Mouse (Mus musculus): ENCODE results near the gene Vcam1. TPM values are rescaled to one million over a fixed set of nuclear protein-coding genes. Genes with fewer than 3 reads are reported as not detected.

The Vcam1 gene
- 32.8 and 51.8 TPM in 2 replicates for polyA plus RNA-seq (2012; rRNA removed)

DNA sequence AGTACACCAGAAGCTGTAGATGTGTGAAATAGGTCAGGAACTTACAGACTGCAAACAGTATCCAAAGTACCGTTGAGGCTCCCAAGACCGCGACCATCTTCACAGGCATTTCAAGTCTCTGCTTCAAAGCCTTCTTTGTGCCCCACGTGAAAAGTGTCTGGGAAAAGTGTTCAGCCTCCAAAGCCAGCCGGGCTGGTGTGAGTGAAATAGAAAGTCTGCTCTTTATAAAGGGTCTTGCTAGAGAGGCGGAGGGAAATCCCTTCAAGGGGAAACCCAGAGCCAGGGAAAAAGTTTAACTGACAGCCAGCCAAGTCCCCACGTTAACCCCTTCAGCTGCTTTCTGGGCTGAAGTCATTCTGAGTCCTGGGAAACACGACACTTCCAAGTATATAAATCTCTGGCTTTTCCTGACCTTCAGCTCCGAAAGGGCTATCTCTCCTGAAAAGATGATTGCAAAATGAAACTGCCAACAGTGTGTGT lies at the start of gene Vcam1:
Gene Vcam1 (minus strand): TSS at position 430 of the 480 bp plus-strand sequence.
- no peak for DNase-seq (ENCODE audit: low read depth in 1 of 2, low spot score in 2 of 2)
- TF ChIP-seq POLR2A (IDR thresholded peaks at IDR 0.05; ENCODE audit: low read depth, low read length): peak; percentile 11; the same call in 1 of the 2 replicates
- TF ChIP-seq CTCF (IDR thresholded peaks at IDR 0.05; ENCODE audit: extremely low read depth, insufficient read depth, insufficient read length, insufficient replicate concordance): no peak
- H3K27ac ChIP-seq (ENCODE audit: insufficient read depth, low read length): peak within 1 kb of the TSS; percentile 57

DNA sequence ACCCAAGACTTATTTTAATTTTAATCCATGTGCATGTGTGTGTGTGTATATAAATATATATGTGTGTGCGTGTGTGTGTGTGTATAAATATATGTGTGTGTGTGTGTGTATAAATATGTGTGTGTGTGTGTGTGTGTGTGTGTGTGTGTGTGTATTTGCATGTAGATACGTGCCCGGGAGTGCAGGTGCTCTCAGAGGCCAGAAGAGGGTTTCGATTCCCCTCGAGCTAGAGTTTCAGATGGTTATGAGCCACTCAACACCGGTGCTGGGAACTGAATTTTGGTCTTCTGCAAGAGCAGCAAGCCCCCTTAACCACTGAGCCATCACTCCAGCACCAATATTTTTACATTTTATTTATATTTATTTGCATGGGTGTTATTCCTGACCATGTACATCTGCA lies 45.6 kb upstream of the Vcam1 start:
- no peaks in the 10 kb centered on the region for H3K4me1 ChIP-seq (ENCODE audit: control insufficient read depth, insufficient read depth, insufficient read length)
- H3K4me3 ChIP-seq (ENCODE audit: extremely low read depth, insufficient read depth, insufficient read length): no peak overlapping the region
- H3K27ac ChIP-seq (ENCODE audit: insufficient read depth, low read length): no peak overlapping the region
- H3K36me3 ChIP-seq (ENCODE audit: control insufficient read depth, insufficient read depth, low read length): no peaks in the 10 kb centered on the region
- no peak for TF ChIP-seq POLR2A (IDR thresholded peaks at IDR 0.05; ENCODE audit: low read depth, low read length)
- DNase-seq (ENCODE audit: low read depth in 1 of 2, low spot score in 2 of 2): no peak
- WGBS: 91% methylated on average over 6 of the region's 6 CpGs
- no peaks in the 10 kb centered on the region for H3K27me3 ChIP-seq (ENCODE audit: control insufficient read depth, insufficient read depth, low read length)

More for the DNA sequence above, at the start of gene Vcam1:
- WGBS: 25% methylated on average over 9 of the region's 9 CpGs
- Histone ChIP-seq H3K27me3 (ENCODE audit: control insufficient read depth, insufficient read depth, low read length) (no peaks in the 10 kb centered on the region), H3K4me3 (ENCODE audit: extremely low read depth, insufficient read depth, insufficient read length) (peak within 1 kb of the TSS; percentile 46), H3K36me3 (ENCODE audit: control insufficient read depth, insufficient read depth, low read length) (no peaks in the 10 kb centered on the region), H3K4me1 (ENCODE audit: control insufficient read depth, insufficient read depth, insufficient read length) (no peaks in the 10 kb centered on the region)

DNA sequence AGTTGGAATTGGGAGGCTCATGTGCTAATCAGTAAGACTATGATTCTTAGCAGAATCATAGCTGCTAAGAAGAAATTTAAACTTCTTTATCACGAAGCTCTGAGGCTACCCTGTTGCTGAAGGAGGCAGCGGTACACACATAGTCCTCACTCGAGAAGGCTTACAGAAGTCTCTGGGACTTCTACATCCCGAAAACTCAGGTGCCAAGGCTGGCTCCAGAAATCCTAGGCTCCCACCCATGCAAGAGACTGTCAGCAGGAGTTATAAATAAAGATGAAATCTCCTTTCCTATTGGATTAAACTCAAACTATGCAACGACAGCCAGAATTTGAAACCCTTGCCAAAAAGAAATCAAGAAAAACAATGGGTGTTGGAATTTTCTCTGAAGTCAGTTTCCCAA lies 42.0 kb upstream of the Vcam1 start:
- no peaks in the 10 kb centered on the region for H3K36me3 ChIP-seq (ENCODE audit: control insufficient read depth, insufficient read depth, low read length)
- 80% methylated on average over 5 of the region's 5 CpGs for WGBS
- no peak for DNase-seq (ENCODE audit: low read depth in 1 of 2, low spot score in 2 of 2)
- no peak overlapping the region for H3K27ac ChIP-seq (ENCODE audit: insufficient read depth, low read length)
- H3K4me1 ChIP-seq (ENCODE audit: control insufficient read depth, insufficient read depth, insufficient read length): no peaks in the 10 kb centered on the region
- TF ChIP-seq CTCF (IDR thresholded peaks at IDR 0.05; ENCODE audit: extremely low read depth, insufficient read depth, insufficient read length, insufficient replicate concordance) (no peak), POLR2A (IDR thresholded peaks at IDR 0.05; ENCODE audit: low read depth, low read length) (no peak)
- no peaks in the 10 kb centered on the region for H3K27me3 ChIP-seq (ENCODE audit: control insufficient read depth, insufficient read depth, low read length)
- H3K4me3 ChIP-seq (ENCODE audit: extremely low read depth, insufficient read depth, insufficient read length): no peak overlapping the region

DNA sequence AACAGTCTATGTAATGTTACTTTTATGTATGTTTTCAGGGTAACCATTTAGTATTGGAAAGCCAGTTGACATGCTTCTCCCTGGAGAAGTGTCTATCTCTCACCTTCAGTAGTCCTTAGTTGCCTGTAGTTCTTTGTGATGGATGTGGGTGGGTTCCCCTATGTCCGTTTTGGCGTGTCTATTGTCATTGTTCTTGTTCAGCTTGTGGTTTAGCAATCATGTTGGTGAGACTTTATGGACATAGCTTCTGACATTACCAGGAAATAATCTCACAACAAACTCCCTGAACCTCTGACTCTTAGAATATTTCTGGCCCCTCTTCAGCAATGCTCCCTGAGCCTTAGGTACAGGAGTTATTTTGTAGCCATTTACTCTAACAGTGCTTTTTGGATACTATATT lies 38.6 kb upstream of the Vcam1 start:
- H3K4me3 ChIP-seq (ENCODE audit: extremely low read depth, insufficient read depth, insufficient read length): no peak overlapping the region
- 66% methylated on average over 2 of the region's 2 CpGs for WGBS
- no peaks in the 10 kb centered on the region for H3K4me1 ChIP-seq (ENCODE audit: control insufficient read depth, insufficient read depth, insufficient read length)
- no peak overlapping the region for H3K27ac ChIP-seq (ENCODE audit: insufficient read depth, low read length)
- no peaks in the 10 kb centered on the region for H3K36me3 ChIP-seq (ENCODE audit: control insufficient read depth, insufficient read depth, low read length)
- H3K27me3 ChIP-seq (ENCODE audit: control insufficient read depth, insufficient read depth, low read length): no peaks in the 10 kb centered on the region
- TF ChIP-seq CTCF (IDR thresholded peaks at IDR 0.05; ENCODE audit: extremely low read depth, insufficient read depth, insufficient read length, insufficient replicate concordance) (no peak), POLR2A (IDR thresholded peaks at IDR 0.05; ENCODE audit: low read depth, low read length) (no peak)
- DNase-seq (ENCODE audit: low read depth in 1 of 2, low spot score in 2 of 2): no peak

DNA sequence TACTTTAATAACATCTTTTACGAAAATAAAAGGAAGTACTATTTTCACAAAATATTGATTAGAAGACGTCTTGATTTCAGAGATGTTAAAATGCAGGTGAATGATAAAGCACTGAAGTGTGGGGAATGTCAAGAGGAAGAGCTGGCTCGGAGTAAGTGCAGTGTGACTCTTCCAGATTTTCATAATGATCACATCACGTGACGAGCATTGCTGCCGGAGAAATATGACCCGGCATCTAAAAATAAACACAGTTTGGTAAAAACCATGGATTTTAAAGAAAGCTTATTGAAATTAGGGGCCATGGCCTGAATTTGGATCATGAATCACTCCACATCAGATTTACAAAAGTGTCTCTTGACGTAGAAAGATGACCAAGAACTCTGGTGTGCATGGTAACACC lies 36.8 kb upstream of the Vcam1 start:
- 82% methylated on average over 8 of the region's 8 CpGs for WGBS

DNA sequence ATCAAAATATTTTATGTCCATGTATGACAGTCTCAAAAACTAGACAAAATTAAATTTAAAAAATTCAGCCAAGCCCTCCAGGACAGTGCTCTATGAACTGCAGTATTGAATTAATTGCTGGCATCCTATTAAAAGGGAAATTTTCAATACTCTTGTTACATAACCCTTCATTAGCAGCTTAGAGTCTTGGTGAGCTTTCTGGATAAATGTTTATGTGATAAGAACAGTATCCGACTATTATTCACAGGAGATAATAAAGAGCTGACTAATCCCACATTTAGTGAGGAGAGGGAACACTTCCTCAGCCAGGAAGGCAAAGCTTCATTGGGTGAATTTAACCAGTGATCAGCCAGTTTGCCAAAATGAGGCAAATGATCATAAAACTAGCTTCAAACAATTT lies 35.5 kb upstream of the Vcam1 start:
- no peaks in the 10 kb centered on the region for H3K27me3 ChIP-seq (ENCODE audit: control insufficient read depth, insufficient read depth, low read length)
- TF ChIP-seq POLR2A (IDR thresholded peaks at IDR 0.05; ENCODE audit: low read depth, low read length) (no peak), CTCF (IDR thresholded peaks at IDR 0.05; ENCODE audit: extremely low read depth, insufficient read depth, insufficient read length, insufficient replicate concordance) (no peak)
- WGBS: 77% methylated on average over 1 of the region's 1 CpGs
- H3K27ac ChIP-seq (ENCODE audit: insufficient read depth, low read length): no peak overlapping the region
- no peaks in the 10 kb centered on the region for H3K36me3 ChIP-seq (ENCODE audit: control insufficient read depth, insufficient read depth, low read length)
- no peak overlapping the region for H3K4me3 ChIP-seq (ENCODE audit: extremely low read depth, insufficient read depth, insufficient read length)
- no peaks in the 10 kb centered on the region for H3K4me1 ChIP-seq (ENCODE audit: control insufficient read depth, insufficient read depth, insufficient read length)
- no peak for DNase-seq (ENCODE audit: low read depth in 1 of 2, low spot score in 2 of 2)

More for the DNA sequence above, 36.8 kb upstream of the Vcam1 start:
- TF ChIP-seq POLR2A (IDR thresholded peaks at IDR 0.05; ENCODE audit: low read depth, low read length) (no peak), CTCF (IDR thresholded peaks at IDR 0.05; ENCODE audit: extremely low read depth, insufficient read depth, insufficient read length, insufficient replicate concordance) (no peak)
- Histone ChIP-seq H3K27me3 (ENCODE audit: control insufficient read depth, insufficient read depth, low read length) (no peaks in the 10 kb centered on the region), H3K27ac (ENCODE audit: insufficient read depth, low read length) (no peak overlapping the region), H3K4me3 (ENCODE audit: extremely low read depth, insufficient read depth, insufficient read length) (no peak overlapping the region), H3K36me3 (ENCODE audit: control insufficient read depth, insufficient read depth, low read length) (no peaks in the 10 kb centered on the region), H3K4me1 (ENCODE audit: control insufficient read depth, insufficient read depth, insufficient read length) (no peaks in the 10 kb centered on the region)
- no peak for DNase-seq (ENCODE audit: low read depth in 1 of 2, low spot score in 2 of 2)

DNA sequence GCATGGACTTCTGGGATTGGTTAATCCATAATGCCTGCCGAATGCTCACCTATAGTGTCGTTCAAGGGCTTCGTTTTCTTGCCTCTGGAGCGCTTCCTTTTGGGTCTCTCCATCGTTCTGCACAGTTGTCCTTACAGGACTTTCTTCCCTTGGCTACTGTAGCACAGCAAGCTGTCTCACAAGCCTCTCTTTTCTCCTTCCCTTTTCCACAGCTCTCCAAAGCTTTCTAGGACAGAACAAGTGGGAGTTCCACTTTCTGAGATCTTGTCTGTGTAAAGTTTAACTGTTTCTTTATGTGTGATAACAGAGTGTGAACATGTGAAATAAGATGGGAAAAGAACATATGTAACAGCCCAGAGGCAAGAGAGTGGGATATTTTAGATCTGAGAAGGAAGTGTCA lies 34.0 kb upstream of the Vcam1 start:
- Histone ChIP-seq H3K27ac (ENCODE audit: insufficient read depth, low read length) (no peak overlapping the region), H3K4me3 (ENCODE audit: extremely low read depth, insufficient read depth, insufficient read length) (no peak overlapping the region), H3K4me1 (ENCODE audit: control insufficient read depth, insufficient read depth, insufficient read length) (no peaks in the 10 kb centered on the region), H3K36me3 (ENCODE audit: control insufficient read depth, insufficient read depth, low read length) (no peaks in the 10 kb centered on the region), H3K27me3 (ENCODE audit: control insufficient read depth, insufficient read depth, low read length) (no peaks in the 10 kb centered on the region)
- WGBS: 85% methylated on average over 5 of the region's 5 CpGs
- no peak for DNase-seq (ENCODE audit: low read depth in 1 of 2, low spot score in 2 of 2)
- no peak for TF ChIP-seq POLR2A (IDR thresholded peaks at IDR 0.05; ENCODE audit: low read depth, low read length)
- no peak for TF ChIP-seq CTCF (IDR thresholded peaks at IDR 0.05; ENCODE audit: extremely low read depth, insufficient read depth, insufficient read length, insufficient replicate concordance)
